Mouse (Mus musculus) heart, adult 2 months (tissue): ENCODE measurements around the gene Ubqln1.

Source experiments
- CTCF ChIP-seq: fragments of 200-600 bp; IDR thresholded peaks from 2 replicates; pipeline ENCODE4 v1.8.1; 2022; ENCODE audit warnings: antibody characterized with exemption, mild to moderate bottlenecking, moderate library complexity
- POLR2A ChIP-seq: fragments of 200-500 bp; IDR thresholded peaks from 2 replicates; pipeline ENCODE4 v1.6.1; 2011; ENCODE audit warnings: mild to moderate bottlenecking, low read depth, low read length, control low read depth; ENCODE audit not compliant: insufficient read depth

GRCm38 (mm10) chr13:58131692-58132091, 83.8 kb downstream of the Ubqln1 start:
- TF ChIP-seq CTCF, result no peak
- no peak for TF ChIP-seq POLR2A
